In genomic region chr6:145348196-145348915, GRCm38 (mm10) we compare ENCODE assay signal across 9 mouse cellular contexts.
DNase-seq lines count a peak whose midpoint lies in the region; ATAC-seq lines count a peak whose summit lies in the region.
"Had no signal": no experiment of that assay in that cellular context is flagged by ENCODE, and none has a peak within 500 bp of the region (broad histone marks: within the 10 kb centered on the region; RNA-seq: fewer than 3 reads in every experiment).

No protein-coding gene starts in this region.

- H3K4me3 ChIP-seq in midbrain, embryonic 14.5 days (replicated peaks; ENCODE audit: low read depth, low read length): no peak overlapping the region
- no peak overlapping the region for H3K4me3 ChIP-seq in midbrain, embryonic 16.5 days (ENCODE audit: low read depth, low read length)
- H3K4me3 ChIP-seq in kidney, embryonic 14.5 days (ENCODE audit: low read length): no peak overlapping the region
- H3K4me3 ChIP-seq: midbrain, embryonic 12.5 days had no signal

- no peak overlapping the region for H3K9ac ChIP-seq in midbrain, embryonic 14.5 days (replicated peaks; ENCODE audit: low read length)
- H3K9ac ChIP-seq in midbrain, embryonic 16.5 days (ENCODE audit: low read depth, low read length): no peak overlapping the region
- H3K9ac ChIP-seq in kidney, embryonic 14.5 days (ENCODE audit: low read depth, low read length): no peak overlapping the region
- H3K9ac ChIP-seq: midbrain, embryonic 12.5 days had no signal

- H3K27me3 ChIP-seq in midbrain, embryonic 14.5 days (ENCODE audit: control insufficient read depth, insufficient read depth, low read length): no peaks in the 10 kb centered on the region
- no peaks in the 10 kb centered on the region for H3K27me3 ChIP-seq in midbrain, embryonic 16.5 days (ENCODE audit: control insufficient read depth, insufficient read depth, low read depth, low read length)
- no peaks in the 10 kb centered on the region for H3K27me3 ChIP-seq in kidney, embryonic 14.5 days (ENCODE audit: control insufficient read depth, insufficient read depth, low read length)
- H3K27me3 ChIP-seq: midbrain, embryonic 12.5 days had no signal

- DNase-seq in embryo, embryonic 9.5 days (ENCODE audit: extremely low spot score): peak; percentile 39
- no peak for DNase-seq in embryo, embryonic 10.5 days (ENCODE audit: low spot score)
- DNase-seq in midbrain, embryonic 14.5 days: peak; percentile 18
- DNase-seq in induced T-regulatory cell, adult 2 months (ENCODE audit: low read depth): peak; percentile 65
- DNase-seq in spleen, postnatal 4 days (ENCODE audit: low spot score in 2 of 2): peak; percentile 61 to 84
- DNase-seq in kidney, postnatal 14 days: no peak

- no peaks in the 10 kb centered on the region for H3K4me1 ChIP-seq in midbrain, embryonic 14.5 days (ENCODE audit: control insufficient read depth, insufficient read depth, low read length)
- H3K4me1 ChIP-seq in midbrain, embryonic 16.5 days (ENCODE audit: control insufficient read depth, insufficient read depth, low read length): no peaks in the 10 kb centered on the region
- H3K4me1 ChIP-seq in kidney, embryonic 14.5 days (ENCODE audit: control insufficient read depth, insufficient read depth, low read length): no peaks in the 10 kb centered on the region

- 60% methylated on average over 9 of the region's 9 CpGs for WGBS in midbrain, embryonic 14.5 days
- WGBS in midbrain, embryonic 16.5 days: 62% methylated on average over 9 of the region's 9 CpGs
- 67% methylated on average over 9 of the region's 9 CpGs for WGBS in kidney, embryonic 14.5 days

- H3K9me3 ChIP-seq in midbrain, embryonic 14.5 days (ENCODE audit: control insufficient read depth, low read length): no peaks in the 10 kb centered on the region
- no peaks in the 10 kb centered on the region for H3K9me3 ChIP-seq in midbrain, embryonic 16.5 days (replicated peaks; ENCODE audit: control insufficient read depth, low read length, poor library complexity, severe bottlenecking)
- no peaks in the 10 kb centered on the region for H3K9me3 ChIP-seq in kidney, embryonic 14.5 days (ENCODE audit: control insufficient read depth, low read length)
- H3K9me3 ChIP-seq: midbrain, embryonic 12.5 days had no signal

- 0 out of 2 replicates have a peak, but pooled peaks have one; percentile 20 for ATAC-seq in midbrain, embryonic 14.5 days (ENCODE audit: low FRiP score, low TSS enrichment)
- no peak for ATAC-seq in midbrain, embryonic 16.5 days
- ATAC-seq in kidney, embryonic 14.5 days (ENCODE audit: low FRiP score, low TSS enrichment): no peak

- no peaks in the 10 kb centered on the region for H3K36me3 ChIP-seq in midbrain, embryonic 14.5 days (ENCODE audit: control insufficient read depth, insufficient read depth, low read length)
- no peaks in the 10 kb centered on the region for H3K36me3 ChIP-seq in midbrain, embryonic 16.5 days (ENCODE audit: control insufficient read depth, insufficient read depth, low read length)
- H3K36me3 ChIP-seq in kidney, embryonic 14.5 days (ENCODE audit: control insufficient read depth, insufficient read depth, low read length): no peaks in the 10 kb centered on the region
- H3K36me3 ChIP-seq: midbrain, embryonic 12.5 days had no signal

- no peak overlapping the region for H3K4me2 ChIP-seq in midbrain, embryonic 14.5 days (ENCODE audit: low read length)
- no peak overlapping the region for H3K4me2 ChIP-seq in midbrain, embryonic 16.5 days (ENCODE audit: low read length)
- no peak overlapping the region for H3K4me2 ChIP-seq in kidney, embryonic 14.5 days (replicated peaks; ENCODE audit: low read depth, low read length)
- H3K4me2 ChIP-seq: midbrain, embryonic 12.5 days had no signal

- H3K27ac ChIP-seq in midbrain, embryonic 14.5 days (replicated peaks; ENCODE audit: low read depth, low read length): no peak overlapping the region
- no peak overlapping the region for H3K27ac ChIP-seq in midbrain, embryonic 16.5 days (ENCODE audit: low read length)
- no peak overlapping the region for H3K27ac ChIP-seq in kidney, embryonic 14.5 days (ENCODE audit: low read depth, low read length)
- H3K27ac ChIP-seq: midbrain, embryonic 12.5 days had no signal

Comparison
In these comparisons a context has a peak if more than half of its experiments do, and no peak if none do; other contexts are left out.
1. DNase-seq: peak in embryo, embryonic 9.5 days (single experiment), midbrain, embryonic 14.5 days (single experiment), induced T-regulatory cell, adult 2 months (single experiment) and spleen, postnatal 4 days (2 of 2); none in embryo, embryonic 10.5 days (single experiment) and kidney, postnatal 14 days (single experiment).